Mouse (Mus musculus) myocyte (in vitro differentiated cells): ENCODE measurements around the gene Iqcf6. TPM values are rescaled to one million over a fixed set of nuclear protein-coding genes. Genes with fewer than 3 reads are reported as not detected.

Experiments used
- H3K27me3 ChIP-seq: one replicate; pipeline ENCODE4 v1.6.1; 2011; ENCODE audit not compliant: control insufficient read depth, insufficient read depth, insufficient read length
- H3K36me3 ChIP-seq: one replicate; pipeline ENCODE4 v1.6.1; 2011; ENCODE audit not compliant: control insufficient read depth, insufficient read depth
- H3K4me2 ChIP-seq: one replicate; pipeline ENCODE4 v1.6.1; 2011; ENCODE audit warnings: low read depth, control low read depth
- H3K4me3 ChIP-seq: one replicate; pipeline ENCODE4 v1.5.1; 2011; ENCODE audit warnings: mild to moderate bottlenecking, control low read depth, moderate library complexity
- H3K79me2 ChIP-seq: one replicate; pipeline ENCODE4 v1.6.1; 2011; ENCODE audit not compliant: control insufficient read depth, insufficient read depth
- H3ac ChIP-seq: one replicate; pipeline ENCODE4 v1.6.1; 2011; ENCODE audit not compliant: control insufficient read depth, insufficient read length
- CEBPB ChIP-seq: IDR thresholded peaks from 2 replicates; pipeline ENCODE4 v1.6.1; 2011; ENCODE audit warnings: mild to moderate bottlenecking, moderate library complexity; ENCODE audit not compliant: poor library complexity, insufficient read depth, severe bottlenecking
- E2F4 ChIP-seq: IDR thresholded peaks from one replicate; pipeline ENCODE4 v1.6.1; 2011; ENCODE audit warnings: mild to moderate bottlenecking, control low read depth, moderate library complexity; ENCODE audit not compliant: insufficient read depth
- MAX ChIP-seq: IDR thresholded peaks from one replicate; pipeline ENCODE4 v1.6.1; 2011; ENCODE audit warnings: low read depth, mild to moderate bottlenecking, control low read depth
- MYOD1 ChIP-seq, 3 experiments: IDR thresholded peaks; one replicate each; pipeline ENCODE4 v1.6.1; 2011; ENCODE audit warnings: control low read depth in 2 of 3, low read depth in 2 of 3, mild to moderate bottlenecking in 2 of 3, moderate library complexity in 1 of 3; ENCODE audit not compliant: insufficient read length in 2 of 3, control insufficient read depth in 1 of 3
- MYOG ChIP-seq, 3 experiments: IDR thresholded peaks; one replicate each; pipeline ENCODE4 v1.6.1; 2011; ENCODE audit warnings: control low read depth in 2 of 3, low read depth in 2 of 3, mild to moderate bottlenecking in 2 of 3; ENCODE audit not compliant: insufficient read length in 2 of 3, control insufficient read depth in 1 of 3, insufficient read depth in 1 of 3
- POLR2A ChIP-seq: IDR thresholded peaks from one replicate; pipeline ENCODE4 v1.6.1; 2011; ENCODE audit warnings: low read depth, mild to moderate bottlenecking, control low read depth, moderate library complexity; ENCODE audit not compliant: insufficient read length
- POLR2AphosphoS2 ChIP-seq: IDR thresholded peaks from one replicate; pipeline ENCODE4 v1.6.1; 2011; ENCODE audit warnings: low read depth, control low read depth; ENCODE audit not compliant: insufficient read length
- REST ChIP-seq: IDR thresholded peaks from one replicate; pipeline ENCODE4 v1.6.1; 2011; ENCODE audit warnings: mild to moderate bottlenecking, control low read depth, moderate library complexity; ENCODE audit not compliant: insufficient read depth, insufficient read length
- SRF ChIP-seq: IDR thresholded peaks from one replicate; pipeline ENCODE4 v1.6.1; 2011; ENCODE audit warnings: low read depth; ENCODE audit not compliant: control insufficient read depth, insufficient read length
- TCF12 ChIP-seq: IDR thresholded peaks from one replicate; pipeline ENCODE4 v1.6.1; 2011; ENCODE audit warnings: mild to moderate bottlenecking, control low read depth; ENCODE audit not compliant: poor library complexity, insufficient read depth, severe bottlenecking
- TCF3 ChIP-seq: IDR thresholded peaks from one replicate; pipeline ENCODE4 v1.6.1; 2011; ENCODE audit warnings: low read depth, control low read depth; ENCODE audit not compliant: insufficient read length
- USF1 ChIP-seq: IDR thresholded peaks from one replicate; pipeline ENCODE4 v1.6.1; 2011; ENCODE audit warnings: low read depth, mild to moderate bottlenecking, control low read depth, moderate library complexity
- polyA plus RNA-seq: library from polyadenylated mRNA; unstranded; fragments of >200 nt; fragmentation: generic; extraction: Trizol; gene quantifications from one replicate; pipeline ENCODE4 v1.2.1, GENCODE M21; 2012; ENCODE audit warnings: missing spikeins

The Iqcf6 gene
- polyA plus RNA-seq, 1 experiment = not detected

- Histone ChIP-seq H3K4me3 (no peak overlapping the region), H3ac (no peak overlapping the region), H3K27me3 (peaks cover 12% of the 10 kb centered on the region), H3K36me3 (peaks cover 7% of the 10 kb centered on the region), H3K4me2 (no peak overlapping the region), H3K79me2 (no peaks in the 10 kb centered on the region)
- TF ChIP-seq MYOD1 (IDR thresholded peaks at IDR 0.05; ENCODE audit: control insufficient read depth in 1 of 3, insufficient read length in 2 of 3, low read depth in 2 of 3) (no peak), USF1 (no peak), POLR2A (no peak), TCF12 (no peak), POLR2AphosphoS2 (no peak), TCF3 (no peak), REST (no peak), MYOG (IDR thresholded peaks at IDR 0.05; ENCODE audit: control insufficient read depth in 1 of 3, insufficient read depth in 1 of 3, insufficient read length in 2 of 3, low read depth in 2 of 3) (no peak), E2F4 (no peak), MAX (no peak), SRF (no peak), CEBPB (no peak)
These were observed 33.6 kb downstream of the Iqcf6 start for GRCm38 (mm10) chr9:106659935-106660334.

GRCm38 (mm10) chr9:106663200-106663599, 36.8 kb downstream of the Iqcf6 start:
- no peaks in the 10 kb centered on the region for H3K79me2 ChIP-seq
- no peak overlapping the region for H3K4me3 ChIP-seq
- no peak overlapping the region for H3ac ChIP-seq
- no peaks in the 10 kb centered on the region for H3K27me3 ChIP-seq
- H3K4me2 ChIP-seq = no peak overlapping the region
- H3K36me3 ChIP-seq = peaks cover 23% of the 10 kb centered on the region
- TF ChIP-seq POLR2AphosphoS2 (no peak), MYOD1 (IDR thresholded peaks at IDR 0.05; ENCODE audit: control insufficient read depth in 1 of 3, insufficient read length in 2 of 3, low read depth in 2 of 3) (no peak), MYOG (IDR thresholded peaks at IDR 0.05; ENCODE audit: control insufficient read depth in 1 of 3, insufficient read depth in 1 of 3, insufficient read length in 2 of 3, low read depth in 2 of 3) (no peak), REST (no peak), TCF12 (no peak)

GRCm38 (mm10) chr9:106664433-106664832, 38.1 kb downstream of the Iqcf6 start:
- no peaks in the 10 kb centered on the region for H3K27me3 ChIP-seq
- H3K36me3 ChIP-seq = peaks cover 27% of the 10 kb centered on the region
- no peak overlapping the region for H3K4me2 ChIP-seq
- TF ChIP-seq CEBPB = no peak
- TF ChIP-seq MYOG (IDR thresholded peaks at IDR 0.05; ENCODE audit: control insufficient read depth in 1 of 3, insufficient read depth in 1 of 3, insufficient read length in 2 of 3, low read depth in 2 of 3) = no peak
- no peak for TF ChIP-seq REST
- TF ChIP-seq SRF = no peak
- no peak for TF ChIP-seq POLR2A
- no peaks in the 10 kb centered on the region for H3K79me2 ChIP-seq
- no peak overlapping the region for H3ac ChIP-seq
- no peak overlapping the region for H3K4me3 ChIP-seq

- H3K27me3 ChIP-seq = no peaks in the 10 kb centered on the region
- TF ChIP-seq TCF3 = no peak
- TF ChIP-seq MAX = no peak
- no peak for TF ChIP-seq USF1
- TF ChIP-seq REST = no peak
- no peak for TF ChIP-seq MYOG (IDR thresholded peaks at IDR 0.05; ENCODE audit: control insufficient read depth in 1 of 3, insufficient read depth in 1 of 3, insufficient read length in 2 of 3, low read depth in 2 of 3)
- no peak for TF ChIP-seq CEBPB
- no peak for TF ChIP-seq SRF
- no peak for TF ChIP-seq E2F4
- TF ChIP-seq MYOD1 (IDR thresholded peaks at IDR 0.05; ENCODE audit: control insufficient read depth in 1 of 3, insufficient read length in 2 of 3, low read depth in 2 of 3) = no peak
- no peak for TF ChIP-seq TCF12
- no peak for TF ChIP-seq POLR2AphosphoS2
- no peak for TF ChIP-seq POLR2A
- H3K79me2 ChIP-seq = no peaks in the 10 kb centered on the region
- no peak overlapping the region for H3K4me2 ChIP-seq
- H3K36me3 ChIP-seq = peaks cover 23% of the 10 kb centered on the region
- no peak overlapping the region for H3K4me3 ChIP-seq
- no peak overlapping the region for H3ac ChIP-seq
These were observed 38.5 kb downstream of the Iqcf6 start for GRCm38 (mm10) chr9:106664856-106665255.

- TF ChIP-seq REST (no peak), CEBPB (no peak), MYOD1 (IDR thresholded peaks at IDR 0.05; ENCODE audit: control insufficient read depth in 1 of 3, insufficient read length in 2 of 3, low read depth in 2 of 3) (no peak), MYOG (IDR thresholded peaks at IDR 0.05; ENCODE audit: control insufficient read depth in 1 of 3, insufficient read depth in 1 of 3, insufficient read length in 2 of 3, low read depth in 2 of 3) (no peak), USF1 (no peak), MAX (no peak), E2F4 (no peak), POLR2AphosphoS2 (no peak), TCF3 (no peak), POLR2A (no peak), TCF12 (no peak), SRF (no peak)
- H3K27me3 ChIP-seq = no peaks in the 10 kb centered on the region
- H3K79me2 ChIP-seq = no peaks in the 10 kb centered on the region
- no peak overlapping the region for H3ac ChIP-seq
- H3K4me2 ChIP-seq = no peak overlapping the region
- peaks cover 10% of the 10 kb centered on the region for H3K36me3 ChIP-seq
- H3K4me3 ChIP-seq = no peak overlapping the region
These were observed 47.5 kb downstream of the Iqcf6 start for GRCm38 (mm10) chr9:106673860-106674259.
